Mouse (Mus musculus) lung, embryonic 14.5 days (tissue): ENCODE measurements at regions not wholly inside any gene's neighbourhood (a gene's known extent, or its start where the extent isn't known, plus 50 kb on each side); places are given as distances from the start of the nearest gene placed in this dataset.

Source experiments
- ATAC-seq: fragments of 200-750 bp; cut with Nextera tagmentation; 2 replicates; pipeline ENCODE4 v1.8.0; 2017; ENCODE audit warnings: mild to moderate bottlenecking, moderate TSS enrichment, moderate library complexity; ENCODE audit not compliant: insufficient read depth
- DNase-seq: peaks from one replicate; pipeline ENCODE4 v3.0.0-alpha.2; 2015
- H3K27ac ChIP-seq: fragments of 300-500 bp; sonication (generic); 2 replicates; pipeline ENCODE4 v1.5.1; 2014; ENCODE audit warnings: low read depth, mild to moderate bottlenecking, moderate library complexity
- H3K27me3 ChIP-seq: fragments of 300-500 bp; sonication (generic); 2 replicates; pipeline ENCODE4 v1.6.1; 2014; ENCODE audit warnings: low read length, control low read depth; ENCODE audit not compliant: insufficient read depth
- H3K36me3 ChIP-seq: fragments of 300-500 bp; sonication (generic); 2 replicates; pipeline ENCODE4 v1.6.1; 2014; ENCODE audit warnings: control low read depth; ENCODE audit not compliant: insufficient read depth
- H3K4me1 ChIP-seq: fragments of 300-500 bp; sonication (generic); 2 replicates; pipeline ENCODE4 v1.6.1; 2014; ENCODE audit warnings: antibody characterized with exemption, control low read depth; ENCODE audit not compliant: insufficient read depth
- H3K4me2 ChIP-seq: fragments of 300-500 bp; sonication (generic); 2 replicates; pipeline ENCODE4 v1.6.1; 2014; ENCODE audit warnings: mild to moderate bottlenecking
- H3K4me3 ChIP-seq: fragments of 300-500 bp; sonication (generic); 2 replicates; pipeline ENCODE4 v1.5.1; 2014; ENCODE audit warnings: low read depth, low read length
- H3K9ac ChIP-seq: fragments of 300-500 bp; sonication (generic); 2 replicates; pipeline ENCODE4 v1.6.1; 2014
- H3K9me3 ChIP-seq: fragments of 300-500 bp; sonication (generic); 2 replicates; pipeline ENCODE4 v1.6.1; 2016; ENCODE audit warnings: low read depth, low read length, control low read depth
- CTCF ChIP-seq: IDR thresholded peaks from 2 replicates; pipeline ENCODE4 v1.5.1; 2016; ENCODE audit warnings: antibody characterized with exemption, low read depth
- WGBS: fragments of 180-500 bp; shearing (Covaris S2); extraction: QIAGEN DNeasy Blood & Tissue Kit; methylation state at CpG from one replicate; pipeline ENCODE4 v1.1.7; 2014; 5-methylcytosine and 5-hydroxymethylcytosine counted together

DNA sequence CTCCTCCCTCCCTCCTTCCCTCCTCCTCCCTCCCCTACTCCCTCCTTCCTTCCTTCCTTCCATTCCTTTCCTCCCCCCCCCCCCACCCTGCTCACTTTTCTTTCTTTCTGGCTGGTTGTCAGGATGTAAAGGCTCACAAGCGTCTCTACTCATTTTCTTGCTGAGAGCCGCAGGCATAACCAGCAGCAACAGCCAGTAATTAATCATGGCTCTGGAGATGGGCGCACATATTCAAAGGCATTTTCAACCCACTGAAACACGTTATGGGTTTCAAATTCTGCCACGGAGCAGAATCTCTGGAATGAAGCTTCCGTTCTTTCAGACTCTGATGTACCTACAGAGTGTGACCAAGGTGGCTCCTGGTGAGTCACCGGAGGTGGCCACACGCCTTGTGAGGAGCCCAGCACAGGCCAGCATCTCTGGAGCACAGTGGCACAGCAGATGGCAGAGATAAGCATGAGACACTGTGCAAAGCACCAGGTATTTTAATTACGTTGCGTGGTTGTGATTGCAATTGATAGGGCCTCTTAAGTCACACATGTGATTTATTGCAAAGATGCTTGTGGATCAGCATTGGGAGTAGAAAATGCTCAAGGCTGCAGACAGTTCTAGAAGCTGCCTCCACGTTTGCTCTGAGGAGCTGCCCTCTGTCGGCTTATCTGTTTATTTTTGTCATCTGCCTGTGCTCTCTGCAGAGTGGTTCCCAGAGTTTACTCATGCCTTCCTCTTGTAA, 236.0 kb downstream of the Mtx2 start:
- TF ChIP-seq CTCF: no peak
- no peaks in the 10 kb centered on the region for H3K9me3 ChIP-seq
- no peak overlapping the region for H3K4me2 ChIP-seq
- WGBS: 34% methylated on average over 12 of the region's 12 CpGs
- peaks cover 16% of the 10 kb centered on the region; the same call in 1 of the 2 replicates for H3K27me3 ChIP-seq
- H3K9ac ChIP-seq: no peak overlapping the region
- no peaks in the 10 kb centered on the region for H3K36me3 ChIP-seq
- DNase-seq (peak; percentile 29), ATAC-seq (no peak)
- H3K27ac ChIP-seq: no peak overlapping the region
- no peaks in the 10 kb centered on the region for H3K4me1 ChIP-seq
- no peak overlapping the region for H3K4me3 ChIP-seq

DNA sequence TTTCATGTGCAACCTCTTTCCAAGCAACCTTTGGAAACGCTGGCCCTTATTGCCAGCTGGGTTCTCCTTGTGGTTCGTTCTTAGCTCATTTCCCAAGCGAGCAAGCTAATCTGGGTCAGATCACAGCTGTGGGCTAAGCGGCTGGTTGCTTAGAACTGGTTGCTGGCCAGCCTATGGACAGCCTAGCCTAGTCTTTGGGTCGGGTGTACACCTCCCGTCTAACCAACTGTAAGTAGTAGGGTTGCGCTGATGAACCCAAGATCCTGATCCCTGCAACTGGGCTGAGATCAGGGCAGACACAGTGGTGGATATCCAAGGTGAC, 236.5 kb downstream of the Mtx2 start:
- 72% methylated on average over 7 of the region's 7 CpGs for WGBS
- H3K36me3 ChIP-seq: no peaks in the 10 kb centered on the region
- TF ChIP-seq CTCF: no peak

DNA sequence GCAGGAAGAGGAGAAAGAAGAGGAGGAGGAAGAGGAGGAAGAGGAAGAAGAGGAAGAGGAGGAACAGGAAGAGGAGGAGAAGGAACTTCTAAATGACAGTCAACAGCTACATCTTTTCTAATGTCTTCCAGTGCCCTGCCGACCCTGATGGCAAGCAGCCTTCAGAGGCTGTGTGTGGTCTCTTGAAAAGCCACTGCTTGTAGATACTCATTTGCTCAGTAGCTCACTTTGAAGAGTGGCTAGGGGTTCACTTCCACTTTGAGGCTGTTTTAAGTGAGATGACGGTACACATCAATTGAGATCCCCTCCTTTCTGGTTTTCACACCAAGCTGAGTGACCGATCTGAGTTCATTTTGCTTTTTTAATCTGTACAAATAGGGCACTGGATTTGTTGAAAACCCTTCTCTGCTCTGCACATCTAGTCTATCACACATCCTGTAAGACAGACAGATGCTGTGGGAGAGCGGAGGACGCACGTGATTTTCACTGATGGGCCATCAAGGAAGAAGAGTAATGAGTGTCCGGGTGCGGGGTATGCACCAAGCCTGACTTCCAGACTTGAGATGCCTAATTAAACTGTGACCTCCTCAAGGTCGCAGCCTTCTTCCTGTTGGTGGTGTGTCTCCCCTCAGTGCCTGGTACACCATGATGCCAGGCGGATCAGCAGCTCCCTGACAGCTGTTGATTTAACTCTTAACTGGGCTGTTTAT, 239.0 kb downstream of the Mtx2 start:
- H3K4me2 ChIP-seq: no peak overlapping the region
- H3K36me3 ChIP-seq: no peaks in the 10 kb centered on the region
- DNase-seq (peak; percentile 37), ATAC-seq (no peak)
- no peak overlapping the region for H3K4me3 ChIP-seq
- no peaks in the 10 kb centered on the region for H3K4me1 ChIP-seq
- H3K9ac ChIP-seq: no peak overlapping the region
- H3K9me3 ChIP-seq: no peaks in the 10 kb centered on the region
- WGBS: 28% methylated on average over 10 of the region's 10 CpGs
- peaks cover 13% of the 10 kb centered on the region; the same call in 1 of the 2 replicates for H3K27me3 ChIP-seq
- H3K27ac ChIP-seq: no peak overlapping the region
- TF ChIP-seq CTCF: no peak

More for the DNA sequence above, 236.5 kb downstream of the Mtx2 start:
- Histone ChIP-seq H3K9me3 (no peaks in the 10 kb centered on the region), H3K27ac (no peak overlapping the region), H3K4me2 (no peak overlapping the region), H3K27me3 (peaks cover 13% of the 10 kb centered on the region; the same call in 1 of the 2 replicates), H3K9ac (no peak overlapping the region), H3K4me3 (no peak overlapping the region), H3K4me1 (no peaks in the 10 kb centered on the region)
- ATAC-seq (no peak), DNase-seq (no peak)

DNA sequence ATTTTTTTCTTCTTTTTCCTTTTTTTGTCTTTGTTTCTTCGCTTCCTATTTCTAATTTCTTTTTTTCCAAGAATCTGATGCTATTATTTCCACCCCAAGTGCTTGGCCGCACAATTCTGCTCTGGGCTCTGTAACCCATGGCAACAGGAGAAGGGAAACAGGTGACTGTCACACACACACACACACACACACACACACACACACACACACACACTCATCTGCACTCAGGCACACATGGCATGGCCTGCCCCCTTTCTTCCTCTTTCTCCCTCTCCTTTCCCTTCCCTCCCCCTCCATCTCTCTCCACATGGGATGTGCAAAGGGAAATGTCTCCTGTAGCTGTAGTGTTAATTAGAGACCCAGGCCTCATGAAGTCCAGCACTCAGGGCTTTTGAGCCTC, 239.7 kb downstream of the Mtx2 start:
- H3K9me3 ChIP-seq: no peaks in the 10 kb centered on the region
- H3K4me1 ChIP-seq: no peaks in the 10 kb centered on the region
- H3K9ac ChIP-seq: no peak overlapping the region
- TF ChIP-seq CTCF: no peak
- 54% methylated on average over 2 of the region's 2 CpGs for WGBS
- peaks cover 8% of the 10 kb centered on the region; the same call in 1 of the 2 replicates for H3K27me3 ChIP-seq
- ATAC-seq (no peak), DNase-seq (no peak)
- H3K4me3 ChIP-seq: no peak overlapping the region
- H3K27ac ChIP-seq: no peak overlapping the region
- no peaks in the 10 kb centered on the region for H3K36me3 ChIP-seq
- no peak overlapping the region for H3K4me2 ChIP-seq

DNA sequence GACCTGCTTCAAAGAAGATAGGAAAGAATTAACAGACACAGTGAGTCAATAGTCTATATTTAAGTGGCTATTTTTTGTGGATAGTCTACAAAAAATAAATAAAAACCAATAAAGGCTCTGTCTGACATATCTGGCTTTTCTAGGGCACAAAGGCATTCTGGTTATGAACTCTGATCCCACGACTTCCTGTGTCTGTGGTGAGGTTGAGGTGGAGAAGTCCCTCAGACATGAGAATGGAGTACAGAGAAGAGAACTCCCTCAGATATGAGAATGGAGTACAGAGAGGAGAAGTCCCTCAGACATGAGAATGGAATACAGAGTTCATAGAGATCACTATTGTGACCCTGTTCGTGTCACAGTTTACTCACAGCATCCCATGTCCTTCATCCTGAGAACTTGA, 243.7 kb downstream of the Mtx2 start:
- no peaks in the 10 kb centered on the region for H3K27me3 ChIP-seq
- 57% methylated on average over 2 of the region's 2 CpGs for WGBS
- H3K4me2 ChIP-seq: no peak overlapping the region
- no peak for TF ChIP-seq CTCF
- no peaks in the 10 kb centered on the region for H3K36me3 ChIP-seq
- H3K9ac ChIP-seq: no peak overlapping the region
- H3K9me3 ChIP-seq: no peaks in the 10 kb centered on the region
- DNase-seq (no peak), ATAC-seq (no peak)
- H3K4me1 ChIP-seq: no peaks in the 10 kb centered on the region
- no peak overlapping the region for H3K27ac ChIP-seq
- H3K4me3 ChIP-seq: no peak overlapping the region

DNA sequence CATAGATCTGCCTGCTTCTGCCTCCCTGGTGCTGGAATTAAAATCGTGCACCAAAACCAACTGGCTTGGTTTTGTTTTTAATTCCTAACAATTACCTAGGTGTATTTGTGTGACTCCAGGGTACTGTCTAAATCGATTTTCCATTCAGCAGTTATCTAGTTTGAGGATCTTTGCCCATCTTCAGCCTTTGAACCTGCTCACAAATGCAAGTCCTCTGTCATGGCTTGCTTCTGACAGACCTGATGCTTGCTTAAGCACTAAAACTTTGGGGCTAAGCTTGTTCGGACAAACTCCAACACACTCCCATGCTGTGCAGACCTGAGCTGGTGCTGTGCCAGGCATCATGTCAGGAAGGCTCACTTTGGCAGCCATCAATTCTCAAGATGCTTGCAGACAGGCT, 246.4 kb downstream of the Mtx2 start:
- H3K27me3 ChIP-seq: no peaks in the 10 kb centered on the region
- 69% methylated on average over 3 of the region's 3 CpGs for WGBS
- no peak overlapping the region for H3K9ac ChIP-seq
- H3K4me2 ChIP-seq: no peak overlapping the region
- peak overlapping the region; percentile 32; the same call in 1 of the 2 replicates for H3K27ac ChIP-seq
- H3K4me3 ChIP-seq: no peak overlapping the region
- no peaks in the 10 kb centered on the region for H3K4me1 ChIP-seq
- no peak for DNase-seq
- TF ChIP-seq CTCF: no peak
- no peaks in the 10 kb centered on the region for H3K36me3 ChIP-seq
- no peaks in the 10 kb centered on the region for H3K9me3 ChIP-seq
- ATAC-seq: no peak

DNA sequence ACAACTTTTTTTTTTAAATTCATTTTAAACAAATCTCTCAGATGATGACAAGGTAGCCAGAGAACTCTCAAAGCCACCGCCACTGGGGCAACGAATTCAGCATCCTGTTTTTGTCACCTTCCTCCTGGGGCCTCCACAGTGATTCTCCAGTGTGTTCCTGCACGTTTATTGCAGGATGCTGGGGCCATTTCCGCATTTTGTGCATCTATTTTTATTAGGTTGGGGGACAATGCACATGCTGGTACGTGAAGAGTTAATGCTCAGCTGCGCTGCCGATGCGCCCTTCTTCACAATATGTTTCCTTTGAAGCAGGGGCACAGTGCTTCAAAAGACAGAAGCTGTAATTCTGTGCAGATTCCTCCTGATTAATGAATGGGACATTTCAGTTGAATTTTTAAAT, 246.9 kb downstream of the Mtx2 start:
- H3K27me3 ChIP-seq: no peaks in the 10 kb centered on the region
- H3K36me3 ChIP-seq: no peaks in the 10 kb centered on the region
- 40% methylated on average over 8 of the region's 8 CpGs for WGBS
- DNase-seq (peak; percentile 63), ATAC-seq (no peak)
- no peak overlapping the region for H3K4me3 ChIP-seq
- H3K9me3 ChIP-seq: no peaks in the 10 kb centered on the region
- H3K9ac ChIP-seq: no peak overlapping the region
- H3K4me2 ChIP-seq: no peak overlapping the region
- H3K27ac ChIP-seq: 0 out of 2 replicates have a peak overlapping the region, but pooled peaks have one; percentile 12
- TF ChIP-seq CTCF: no peak
- H3K4me1 ChIP-seq: no peaks in the 10 kb centered on the region
